ENCODE assay signal across 23 mouse cellular contexts in genomic region chrX:85580768-85581167, GRCm38 (mm10). TPM values are rescaled to one million over a fixed set of nuclear protein-coding genes. Genes with fewer than 3 reads are reported as not detected.
DNase-seq lines count a peak whose midpoint lies in the region; ATAC-seq lines count a peak whose summit lies in the region.
"Had no signal": no experiment of that assay in that cellular context is flagged by ENCODE, and none has a peak within 500 bp of the region (broad histone marks: within the 10 kb centered on the region; RNA-seq: fewer than 3 reads in every experiment).

No protein-coding gene starts in this region.

- H3K36me3 ChIP-seq in liver, embryonic 11.5 days (ENCODE audit: control insufficient read depth, insufficient read depth, low read length): no peaks in the 10 kb centered on the region
- H3K36me3 ChIP-seq in liver, embryonic 15.5 days (replicated peaks): no peaks in the 10 kb centered on the region
- H3K36me3 ChIP-seq: embryonic facial prominence, embryonic 12.5 days; forebrain, embryonic 10.5 days; hindbrain, embryonic 12.5 days had no signal

- no peak overlapping the region for H3K9ac ChIP-seq in liver, embryonic 11.5 days (ENCODE audit: low read depth, low read length)
- H3K9ac ChIP-seq in liver, embryonic 15.5 days: no peak overlapping the region
- H3K9ac ChIP-seq: embryonic facial prominence, embryonic 12.5 days; hindbrain, embryonic 12.5 days had no signal

- intact Hi-C loops in left cerebral cortex, postnatal 4 days (cut with DNase I): no loop called here

- H3K4me1 ChIP-seq in liver, embryonic 11.5 days (replicated peaks; ENCODE audit: control insufficient read depth, insufficient read depth, low read length): peaks cover 5% of the 10 kb centered on the region
- peaks cover 39% of the 10 kb centered on the region for H3K4me1 ChIP-seq in liver, embryonic 15.5 days (replicated peaks)
- H3K4me1 ChIP-seq: embryonic facial prominence, embryonic 12.5 days; forebrain, embryonic 10.5 days; hindbrain, embryonic 12.5 days had no signal

- 29% methylated on average over 2 of the region's 2 CpGs for WGBS in liver, embryonic 11.5 days
- 24% methylated on average over 2 of the region's 2 CpGs for WGBS in liver, embryonic 15.5 days (ENCODE audit: insufficient replicate concordance)

- H3K27ac ChIP-seq in liver, embryonic 11.5 days (ENCODE audit: low read depth, low read length): no peak overlapping the region
- H3K27ac ChIP-seq in liver, embryonic 15.5 days (replicated peaks): peak overlapping the region; percentile 68
- H3K27ac ChIP-seq: embryonic facial prominence, embryonic 12.5 days; forebrain, embryonic 10.5 days; hindbrain, embryonic 12.5 days had no signal

- no peaks in the 10 kb centered on the region for H3K9me3 ChIP-seq in liver, embryonic 11.5 days (ENCODE audit: control insufficient read depth, low read length)
- H3K9me3 ChIP-seq in liver, embryonic 15.5 days (replicated peaks): no peaks in the 10 kb centered on the region
- H3K9me3 ChIP-seq: embryonic facial prominence, embryonic 12.5 days; forebrain, embryonic 10.5 days; G1E; hindbrain, embryonic 12.5 days had no signal

- 0 out of 2 replicates have a peak, but pooled peaks have one; percentile 45 for ATAC-seq in erythroblast, adult 5-6 weeks (replicated peaks; ENCODE audit: low FRiP score, poor library complexity, severe bottlenecking)
- ATAC-seq in liver, embryonic 11.5 days (replicated peaks; ENCODE audit: low FRiP score): 0 out of 2 replicates have a peak, but pooled peaks have one; percentile 44
- ATAC-seq in liver, embryonic 15.5 days (ENCODE audit: insufficient read depth): peak; percentile 45
- peak; percentile 48; the same call in 1 of the 2 replicates for ATAC-seq in megakaryocyte-erythroid progenitor cell, adult 5-6 weeks (replicated peaks; ENCODE audit: low FRiP score, low TSS enrichment, poor library complexity, severe bottlenecking)
- ATAC-seq: CD4-positive, CD25-positive, alpha-beta regulatory T cell, adult 4 months; forebrain, embryonic 14.5 days; hindbrain, embryonic 16.5 days had no signal

- no peak overlapping the region for H3K4me2 ChIP-seq in liver, embryonic 11.5 days
- peak overlapping the region; percentile 10; the same call in 1 of the 2 replicates for H3K4me2 ChIP-seq in liver, embryonic 15.5 days
- H3K4me2 ChIP-seq: embryonic facial prominence, embryonic 12.5 days; hindbrain, embryonic 12.5 days had no signal

- no peak for DNase-seq in liver, embryonic 11.5 days (ENCODE audit: low spot score)
- DNase-seq in left cerebral cortex, postnatal 4 days: no peak
- DNase-seq in ovary, postnatal 36 days (ENCODE audit: low spot score): no peak
- no peak for DNase-seq in gastrocnemius, adult 18-20 months (ENCODE audit: low spot score)
- DNase-seq: adrenal gland, postnatal 10 days; B cell, adult 2 months; cerebellum, adult 11 months; cerebellum, adult 8-10 months; cerebellum, postnatal 25 days; gastrocnemius, postnatal 36 days; heart, adult 11 months; heart, postnatal 10 days; heart, postnatal 4 days had no signal

- H3K4me3 ChIP-seq in liver, embryonic 11.5 days (ENCODE audit: low read depth, low read length): no peak overlapping the region
- H3K4me3 ChIP-seq in liver, embryonic 15.5 days (replicated peaks): no peak overlapping the region
- H3K4me3 ChIP-seq: embryonic facial prominence, embryonic 12.5 days; forebrain, embryonic 10.5 days; hindbrain, embryonic 12.5 days had no signal

- no peaks in the 10 kb centered on the region for H3K27me3 ChIP-seq in liver, embryonic 11.5 days (replicated peaks; ENCODE audit: control insufficient read depth, insufficient read depth, low read length)
- H3K27me3 ChIP-seq in liver, embryonic 15.5 days: no peaks in the 10 kb centered on the region
- H3K27me3 ChIP-seq: embryonic facial prominence, embryonic 12.5 days had no signal

RNA-seq across cellular contexts. Expression of gene Tab3, which starts 6.9 kb away (rescaled TPM):
- total RNA-seq in erythroblast, adult 5-6 weeks (2015; ENCODE audit: low replicate concordance): 198 and 286 TPM in 2 replicates
- total RNA-seq in erythroblast, adult 5-6 weeks (2017; ENCODE audit: low replicate concordance): 152 and 154 TPM in 2 replicates
- polyA plus RNA-seq in liver, embryonic 11.5 days (2014; fragmentation: Nextera tagmentation; extraction: Ambion mirVana): 6.5 and 8.1 TPM in 2 replicates
- 7.3 and 8.2 TPM in 2 replicates for polyA plus RNA-seq in liver, embryonic 15.5 days (2015; fragmentation: Nextera tagmentation; extraction: Ambion mirVana)
- 27.2 and 41.2 TPM in 2 replicates for total RNA-seq in megakaryocyte-erythroid progenitor cell, adult 5-6 weeks (2014; fragmentation: Nextera tagmentation)
- total RNA-seq in megakaryocyte-erythroid progenitor cell, adult 5-6 weeks (2017): 16.6 and 16.7 TPM in 2 replicates
- total RNA-seq in left cerebral cortex, postnatal 4 days (2021): 10 to 100 TPM; 31.0 to 35.4 TPM
- 1 to 10 TPM; 4.4 to 6.1 TPM for total RNA-seq in gastrocnemius, adult 18-20 months (2021)
